Mouse (Mus musculus): ENCODE data around the gene Itpr3.

The Itpr3 gene

DNA sequence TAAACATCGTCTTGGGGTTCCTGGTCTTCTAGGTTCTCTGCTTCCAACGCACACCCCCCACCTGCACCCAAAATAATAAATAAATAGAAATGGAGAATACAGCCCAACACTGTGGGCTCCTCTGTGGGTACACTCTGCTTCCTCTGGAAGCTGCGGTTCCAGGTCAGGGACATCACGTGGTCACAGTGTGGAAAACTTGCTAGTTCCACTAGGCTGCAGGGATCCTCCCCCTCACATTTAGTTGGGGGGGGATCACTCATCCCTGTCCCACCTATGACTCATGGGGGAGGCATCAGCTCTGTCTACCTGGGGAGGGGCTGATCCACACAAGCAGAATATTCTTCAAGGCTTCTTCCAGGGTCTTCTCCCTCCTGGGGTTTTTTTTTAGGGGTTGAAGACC is 87.0 kb downstream of the Itpr3 start:
- no peak for DNase-seq (ENCODE audit: low spot score)

DNA sequence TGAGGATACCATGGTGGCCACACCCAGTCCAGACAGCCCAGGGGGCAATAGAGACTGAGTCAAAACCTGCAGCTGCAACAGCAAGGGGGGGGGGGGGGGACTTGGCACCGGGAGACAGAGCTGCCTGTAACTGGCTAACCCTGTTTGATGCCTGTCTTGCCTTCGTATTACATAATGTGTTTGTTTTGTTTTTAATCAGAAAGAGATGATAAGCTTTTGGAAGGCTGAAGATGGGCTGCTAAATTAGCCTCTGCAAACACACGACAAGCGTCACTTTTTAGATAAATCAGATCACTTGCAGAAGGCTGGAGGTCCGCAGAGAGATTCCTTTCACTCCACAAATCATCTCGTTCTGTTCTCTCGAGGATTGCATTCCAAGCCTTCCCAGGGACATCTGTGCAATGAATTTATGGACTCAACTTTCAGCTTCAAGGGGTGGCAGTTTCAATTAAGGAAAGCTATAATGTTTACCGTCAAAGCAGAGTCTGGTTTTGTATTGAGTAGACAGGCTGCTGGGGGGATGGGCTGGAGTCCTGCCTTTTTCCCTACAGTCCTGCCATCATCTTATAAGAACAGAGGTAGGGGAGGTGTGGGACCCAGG is 89.3 kb downstream of the Itpr3 start:
- no peak for DNase-seq (ENCODE audit: low spot score)

DNA sequence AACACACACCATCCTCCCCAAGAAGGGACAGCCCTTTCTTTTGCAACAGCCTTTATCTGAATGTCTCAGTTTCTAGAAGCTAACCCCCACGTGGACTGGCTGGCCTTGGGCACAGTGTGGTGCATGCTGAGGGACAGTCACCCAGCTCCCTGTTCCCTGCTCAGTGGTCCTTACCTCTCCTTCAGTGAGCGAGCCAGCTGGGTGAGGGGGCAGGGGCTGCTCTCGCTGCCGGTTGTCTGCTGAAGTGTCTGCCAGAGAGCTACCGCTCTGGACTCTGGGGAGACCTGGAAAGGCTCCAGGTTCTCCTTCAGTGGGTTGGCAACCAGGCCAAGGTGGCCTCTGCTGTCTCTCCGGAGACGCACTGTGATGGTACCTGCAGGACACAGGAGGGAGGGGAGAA is 93.8 kb downstream of the Itpr3 start:
- no peak for DNase-seq (ENCODE audit: low spot score)

DNA sequence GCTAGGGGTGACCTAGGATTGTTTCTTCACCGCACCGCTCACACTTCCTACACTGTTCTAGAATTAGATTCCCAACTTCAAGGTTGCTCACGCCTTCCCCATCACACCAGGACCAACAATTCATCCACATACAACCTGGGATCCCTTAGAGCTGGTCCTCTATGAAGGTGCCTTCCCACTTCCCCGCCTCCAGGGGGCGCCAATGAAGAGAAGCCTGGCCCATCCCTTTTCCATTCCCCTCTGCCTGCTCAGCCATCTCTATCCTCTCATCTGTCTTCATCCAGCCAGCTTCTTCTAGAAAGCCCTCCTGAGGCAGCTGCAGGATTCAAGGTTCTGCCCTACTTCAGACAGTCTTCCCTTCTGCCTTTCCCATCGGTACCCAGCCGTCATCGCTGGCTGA is 94.3 kb downstream of the Itpr3 start:
- DNase-seq (ENCODE audit: low spot score), result no peak

DNA sequence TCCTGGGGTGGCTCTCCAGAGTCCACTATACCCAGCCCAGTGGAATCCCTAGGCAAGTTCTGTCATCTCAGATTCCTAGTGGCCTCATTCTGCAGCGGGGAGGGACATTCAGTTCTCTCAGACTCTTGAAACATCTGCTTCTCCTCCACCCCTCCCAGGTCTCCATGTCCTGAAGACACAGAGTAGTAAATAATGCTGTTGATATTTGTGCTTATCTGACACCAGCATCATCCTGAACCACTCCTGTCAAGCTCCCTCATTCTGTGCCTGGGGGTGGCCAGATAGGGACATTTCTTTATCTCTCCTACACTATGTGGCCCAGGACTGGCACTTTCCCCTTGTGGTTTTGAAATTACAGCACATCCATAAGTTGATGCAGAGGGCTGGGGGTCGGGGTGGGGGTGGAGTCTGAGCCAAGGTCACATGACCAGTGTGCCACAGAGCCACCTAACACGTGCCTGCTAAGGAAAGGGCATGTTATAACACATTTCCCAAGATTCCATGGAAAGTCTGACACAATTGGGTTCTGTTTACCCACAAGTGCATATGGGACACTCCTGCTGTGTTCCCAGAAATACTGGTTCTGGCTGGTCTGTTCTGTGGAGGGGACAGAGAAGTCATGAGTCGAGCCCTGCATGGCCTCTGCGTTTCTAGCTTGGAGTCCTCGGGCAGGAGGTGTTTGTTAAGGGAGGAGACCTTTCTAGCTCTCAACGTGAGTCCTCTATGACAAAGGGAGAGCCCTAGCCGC is 96.0 kb downstream of the Itpr3 start:
- DNase-seq (ENCODE audit: low spot score), result no peak

DNA sequence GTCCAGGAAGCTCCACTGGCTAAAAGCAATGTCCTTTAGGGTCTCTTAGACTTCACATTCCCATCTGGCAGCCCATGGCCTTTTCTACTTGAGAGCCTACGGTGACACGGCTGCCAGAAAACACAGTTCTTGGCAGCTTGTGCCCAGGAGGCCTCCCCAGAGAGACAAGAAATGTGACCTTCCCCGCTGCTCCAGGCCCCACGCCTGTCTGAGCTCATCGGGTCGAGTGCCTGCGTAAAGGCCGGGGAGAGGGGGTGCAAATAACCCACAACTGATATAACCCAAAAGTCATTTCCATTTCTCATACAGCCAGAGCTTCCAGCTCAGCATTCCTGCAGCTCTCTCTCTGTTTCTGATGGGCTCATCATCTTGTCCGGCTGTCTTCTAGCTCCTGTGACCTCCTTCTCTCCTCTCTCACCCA is 96.7 kb downstream of the Itpr3 start:
- DNase-seq (ENCODE audit: low spot score), result no peak

DNA sequence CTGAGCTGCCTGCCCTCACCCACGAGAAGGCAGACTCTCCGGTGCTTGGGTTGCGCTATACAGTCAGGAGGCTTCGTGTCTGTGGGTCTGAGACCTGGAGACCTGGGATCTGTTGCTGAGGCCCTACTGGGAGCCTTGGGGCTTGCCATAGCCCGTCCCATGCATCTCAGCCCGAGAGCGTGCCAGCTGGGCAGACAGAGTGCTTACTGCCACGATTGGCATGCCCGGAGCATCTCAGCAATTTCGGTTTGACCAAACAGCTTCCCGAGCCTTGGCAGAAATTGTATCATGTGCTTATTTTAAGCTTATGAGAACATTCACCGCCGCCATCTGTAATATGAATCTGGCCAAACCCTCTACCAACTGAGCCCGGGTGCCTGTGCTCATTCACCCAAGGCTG is 97.2 kb downstream of the Itpr3 start:
- no peak for DNase-seq (ENCODE audit: low spot score)

DNA sequence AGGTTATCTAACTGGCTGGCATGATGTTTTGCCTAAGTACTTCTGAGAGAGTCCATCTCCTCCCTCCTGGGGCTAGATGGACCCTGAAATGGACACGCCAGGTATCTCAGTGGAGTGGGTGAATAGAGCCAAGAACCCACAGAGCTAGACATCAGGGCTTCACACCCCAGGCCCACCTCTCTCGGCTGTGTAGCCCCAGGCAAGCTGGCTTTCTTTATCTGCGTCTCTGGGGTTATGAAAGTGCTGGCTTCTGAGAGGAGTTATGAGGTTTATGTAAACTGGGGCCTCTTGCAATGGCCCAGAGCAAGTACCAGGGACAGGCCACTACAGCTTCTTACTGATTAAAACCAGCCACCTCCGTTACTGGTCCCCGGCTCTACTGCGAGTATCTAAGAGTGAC is 97.8 kb downstream of the Itpr3 start:
- DNase-seq (ENCODE audit: low spot score), result no peak

DNA sequence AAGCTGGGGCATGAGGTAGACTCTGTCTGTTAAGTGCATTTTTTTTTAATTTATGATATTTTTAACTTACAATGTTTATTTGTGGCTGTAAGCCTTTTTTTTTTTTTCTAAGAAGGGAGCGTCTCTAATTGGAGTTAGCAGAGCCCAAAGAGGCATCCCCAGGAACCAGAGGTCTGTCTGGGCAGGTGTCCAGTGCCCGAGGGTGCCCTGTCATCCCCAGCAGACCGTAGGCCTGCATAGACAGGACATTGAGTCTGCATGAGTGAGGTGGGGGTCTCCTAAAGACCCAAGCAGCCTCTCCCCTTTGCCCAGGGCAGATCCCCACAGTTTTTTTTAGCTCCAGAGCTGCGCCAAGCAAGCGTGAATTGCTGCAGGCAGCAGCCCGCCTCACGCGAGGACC is 98.6 kb downstream of the Itpr3 start:
- DNase-seq (ENCODE audit: low spot score), result no peak

DNA sequence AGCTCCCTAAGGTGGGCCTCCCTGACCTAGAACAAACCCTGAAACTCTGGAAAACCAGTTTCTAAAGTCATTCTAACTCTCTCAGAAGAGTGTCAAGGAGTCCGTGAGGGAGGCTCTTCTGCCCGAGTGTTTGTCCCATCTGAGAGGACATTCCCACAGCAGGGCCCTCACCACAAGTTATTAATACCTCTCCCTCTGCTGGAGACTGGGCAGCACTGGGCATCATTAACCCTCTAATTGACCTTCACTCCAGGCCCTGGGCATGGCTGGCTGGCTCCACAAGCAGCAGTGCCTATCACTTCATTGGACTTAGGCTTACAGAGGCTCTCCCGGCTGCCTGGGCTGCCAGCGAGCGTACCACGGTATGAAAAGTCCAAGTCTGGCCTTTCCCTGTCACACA is 101.3 kb downstream of the Itpr3 start:
- no peak for DNase-seq (ENCODE audit: low spot score)

DNA sequence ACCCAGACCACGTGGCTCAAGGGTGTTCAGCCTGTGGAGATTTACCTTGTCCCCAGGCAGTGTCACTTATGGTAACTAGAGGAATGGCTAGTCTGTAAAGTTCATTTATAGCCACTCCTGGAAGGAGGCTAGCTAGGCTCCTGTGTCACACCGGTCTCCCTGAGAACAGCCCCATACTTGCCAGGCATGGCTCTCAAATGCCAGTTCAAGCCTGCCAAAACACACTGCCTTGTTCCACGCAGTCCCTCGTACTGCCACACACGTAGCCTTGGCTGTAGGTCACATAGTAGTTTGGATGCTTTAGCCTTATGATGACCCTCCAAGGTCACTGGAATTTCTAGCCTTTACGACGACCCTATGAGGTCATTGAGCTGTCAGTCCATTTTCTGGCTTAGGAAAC is 102.1 kb downstream of the Itpr3 start:
- no peak for DNase-seq (ENCODE audit: low spot score)

DNA sequence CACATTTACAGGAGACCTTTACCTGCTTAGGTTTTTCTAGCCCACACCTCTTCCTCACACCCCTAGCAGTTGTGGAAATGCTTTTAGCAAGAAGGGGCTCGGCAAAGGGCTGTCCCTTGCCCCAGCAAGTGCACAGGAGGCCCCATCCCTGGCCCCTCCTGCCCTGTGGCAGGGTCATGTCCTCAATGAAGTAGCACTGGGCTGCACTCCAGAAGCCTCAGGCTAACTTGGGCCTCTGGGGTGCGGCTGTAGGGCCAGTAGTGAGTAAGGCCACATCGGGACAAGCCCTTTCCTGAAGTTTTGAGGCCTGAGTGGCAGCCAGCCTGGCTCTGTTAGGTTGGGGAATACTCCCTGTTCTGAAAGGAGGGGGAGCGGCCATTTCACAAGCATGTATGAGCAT is 103.8 kb downstream of the Itpr3 start:
- no peak for DNase-seq (ENCODE audit: low spot score)

DNA sequence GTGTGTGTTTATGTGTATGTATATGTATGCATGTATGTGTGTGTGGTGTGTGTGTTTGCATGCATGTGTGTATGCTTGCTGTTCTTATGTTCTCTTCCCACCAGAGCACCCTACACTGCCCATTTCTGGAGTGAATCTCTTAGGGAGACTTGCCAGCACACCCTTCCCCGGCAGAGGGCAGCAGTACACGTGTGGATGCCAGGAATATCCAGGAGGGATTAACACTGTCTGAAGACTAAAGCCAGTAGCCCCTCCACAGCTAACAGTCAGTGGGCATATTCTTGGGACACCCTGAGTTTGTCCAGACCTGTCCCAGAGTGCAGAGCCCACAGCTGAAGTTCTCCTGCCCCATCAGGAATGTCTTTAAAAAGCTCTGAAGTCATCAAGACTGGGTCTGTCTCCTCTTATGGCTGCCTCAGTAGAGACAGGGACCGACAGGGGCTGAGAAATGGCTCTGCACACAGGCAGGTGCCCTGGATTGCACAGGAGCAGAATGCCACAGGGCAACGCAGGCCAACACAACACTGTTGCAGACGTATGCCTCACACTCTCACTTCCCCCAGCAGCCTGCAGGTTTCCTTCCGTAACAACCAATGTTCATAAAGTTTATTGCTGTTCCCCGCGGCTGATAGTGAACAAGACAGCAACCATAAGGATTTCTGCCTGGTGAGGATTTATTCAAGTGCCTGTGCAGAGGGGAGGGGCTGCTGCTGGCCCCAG is 108.1 kb downstream of the Itpr3 start:
- DNase-seq (ENCODE audit: low spot score), result no peak

DNA sequence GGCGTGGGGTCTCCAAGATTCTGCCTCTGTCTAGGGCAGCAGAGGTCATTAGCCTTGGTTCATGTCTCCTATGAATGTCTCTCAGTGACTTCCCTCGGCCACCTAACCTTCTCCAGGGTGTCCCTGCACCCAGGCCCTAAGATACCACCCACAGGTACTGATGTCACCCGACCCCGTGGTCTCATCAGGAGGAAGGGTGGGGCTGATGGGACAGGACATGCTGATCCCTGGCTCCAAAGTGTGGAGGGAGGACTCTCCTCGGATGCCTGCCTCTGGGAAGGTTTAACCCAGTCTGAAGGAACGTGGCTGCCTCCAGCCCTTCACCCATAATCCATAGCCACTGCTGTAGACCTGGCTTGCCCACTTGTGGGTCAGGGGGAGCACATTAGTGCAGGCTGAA is 109.8 kb downstream of the Itpr3 start:
- DNase-seq (ENCODE audit: low spot score), result no peak

DNA sequence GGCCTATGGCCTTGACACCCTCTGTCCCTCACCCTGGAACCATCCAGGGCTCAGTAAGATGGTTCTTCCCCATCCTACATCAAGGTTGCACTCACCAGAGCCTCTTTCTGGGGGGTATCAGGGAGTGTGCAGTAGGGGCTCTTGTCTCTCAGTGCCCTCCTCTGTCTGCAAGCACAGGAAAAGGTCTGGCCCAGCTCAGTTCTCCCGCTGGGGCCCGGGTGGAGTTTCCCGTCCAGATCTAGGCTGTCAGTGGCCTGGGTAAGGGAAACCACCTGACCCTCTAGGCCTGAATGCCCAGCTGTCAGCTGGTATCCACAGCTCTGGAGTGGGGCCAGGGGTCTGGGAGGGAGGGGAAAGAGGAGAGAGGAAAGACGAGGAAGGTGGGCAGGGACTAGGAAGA is 110.4 kb downstream of the Itpr3 start, which contains the start of gene Ip6k3:
Gene Ip6k3, minus strand, starts transcription at position 251 of the 400 bp plus-strand sequence.
- no peak for DNase-seq (ENCODE audit: low spot score)

DNA sequence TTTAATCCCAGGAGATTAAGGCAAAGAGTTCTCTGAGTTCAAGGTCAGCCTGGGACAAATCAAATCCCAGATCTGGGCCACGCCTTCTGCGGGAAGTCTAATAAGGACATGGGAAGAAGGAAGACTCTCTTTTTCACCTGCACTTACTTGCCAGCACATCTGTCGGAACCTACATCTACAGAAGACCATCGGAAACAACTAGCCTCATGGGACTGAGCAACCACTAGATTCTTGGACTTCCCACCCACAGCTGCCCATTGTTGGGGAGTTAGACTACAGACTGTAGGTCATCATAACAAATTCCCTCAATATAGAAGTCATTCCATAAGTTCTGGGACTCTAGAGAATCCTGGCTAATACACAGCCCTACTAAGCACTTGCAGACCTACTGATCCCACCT is 111.5 kb downstream of the Itpr3 start:
- no peak for DNase-seq (ENCODE audit: low spot score)

DNA sequence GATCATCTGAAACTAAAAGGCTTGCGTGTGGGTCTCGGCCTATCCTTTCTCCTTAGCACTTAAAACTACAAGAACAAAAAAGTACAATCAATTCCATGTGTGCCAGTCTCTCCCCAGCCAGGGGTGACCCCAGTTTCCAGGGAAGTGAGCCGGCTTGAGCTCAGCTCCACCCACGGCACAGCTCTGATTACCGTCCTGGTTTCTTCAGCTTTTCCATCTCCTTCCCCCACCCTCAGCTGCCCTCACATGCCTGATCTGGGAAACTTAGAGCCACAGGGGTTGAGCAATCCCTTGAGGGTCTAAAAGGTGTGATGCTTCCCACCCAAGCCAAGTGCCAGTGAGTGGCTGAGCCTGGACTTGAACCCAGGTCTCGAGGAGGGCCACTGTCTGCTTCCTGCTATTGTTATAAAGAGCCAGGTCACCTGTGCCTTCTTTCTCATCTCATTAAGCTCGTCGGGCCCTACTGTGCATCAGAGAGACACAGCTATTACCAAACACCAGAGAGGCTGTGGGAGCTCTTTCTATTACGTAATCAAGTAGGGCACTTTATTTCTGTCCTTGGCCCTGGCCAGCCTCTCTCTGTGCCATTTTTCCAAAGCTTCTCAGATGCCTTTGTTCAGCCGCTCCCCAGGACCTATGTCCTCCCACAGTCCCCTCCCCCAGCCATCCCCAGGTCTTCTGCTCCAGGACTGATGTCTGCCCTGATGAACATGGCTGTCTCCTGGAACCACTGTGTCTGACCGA is 113.0 kb downstream of the Itpr3 start:
- DNase-seq (ENCODE audit: low spot score), result no peak

DNA sequence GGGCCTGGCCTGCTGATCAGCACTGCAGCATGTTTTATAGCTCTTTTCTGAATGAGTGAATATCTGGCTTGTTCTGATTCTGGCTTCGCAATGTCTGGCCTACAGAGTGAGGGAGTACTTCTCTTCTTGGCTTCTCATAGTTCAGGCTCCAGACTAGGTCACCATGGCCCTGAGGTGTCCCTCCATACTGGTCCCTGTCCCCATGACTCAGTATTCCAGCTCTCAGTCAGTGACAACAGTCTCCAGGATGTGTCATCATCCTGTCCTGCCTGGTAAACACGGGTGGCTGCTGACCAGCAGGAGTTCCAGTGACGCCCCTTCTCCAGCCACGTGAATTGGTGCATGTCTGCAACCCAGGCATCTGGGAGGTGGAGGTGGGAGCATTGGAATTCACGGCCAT is 114.0 kb downstream of the Itpr3 start:
- no peak for DNase-seq (ENCODE audit: low spot score)
